Mouse (Mus musculus): ENCODE results near the gene Dhrs1. TPM values are rescaled to one million over a fixed set of nuclear protein-coding genes. Genes with fewer than 3 reads are reported as not detected.
A peak's percentile ranks its signal among the peaks of the same experiment; 100 is the strongest.

Dhrs1 gene
- polyA plus RNA-seq, 1 experiment from 2014 or later: 83.3 TPM

GRCm38 (mm10) chr14:55720666-55721065, 24.8 kb downstream of the Dhrs1 start:
- H3K9me3 ChIP-seq: no peaks in the 10 kb centered on the region
- WGBS: 92% methylated on average over 12 of the region's 12 CpGs
- H3K4me3 ChIP-seq: 0 out of 2 replicates have a peak overlapping the region, but pooled peaks have one; percentile 89
- no peak for ATAC-seq (ENCODE audit: insufficient number of reproducible peaks, low FRiP score, low TSS enrichment, low read depth)
- H3K4me1 ChIP-seq: 0 out of 2 replicates have a peak, but pooled peaks cover 10% of the 10 kb centered on the region
- no peak overlapping the region for H3K27ac ChIP-seq
- no peak overlapping the region for H3K9ac ChIP-seq
- no peak overlapping the region for H3K4me2 ChIP-seq
- no peaks in the 10 kb centered on the region for H3K27me3 ChIP-seq
- peaks cover 32% of the 10 kb centered on the region for H3K36me3 ChIP-seq

GRCm38 (mm10) chr14:55719737-55720136, 25.8 kb downstream of the Dhrs1 start:
- no peak overlapping the region for H3K9ac ChIP-seq
- ATAC-seq (ENCODE audit: insufficient number of reproducible peaks, low FRiP score, low TSS enrichment, low read depth): no peak
- H3K27ac ChIP-seq: no peak overlapping the region
- H3K27me3 ChIP-seq: no peaks in the 10 kb centered on the region
- no peaks in the 10 kb centered on the region for H3K9me3 ChIP-seq
- peaks cover 14% of the 10 kb centered on the region; the same call in 1 of the 2 replicates for H3K4me1 ChIP-seq
- no peak overlapping the region for H3K4me3 ChIP-seq
- WGBS: 85% methylated on average over 6 of the region's 6 CpGs
- peaks cover 32% of the 10 kb centered on the region for H3K36me3 ChIP-seq
- H3K4me2 ChIP-seq: no peak overlapping the region

GRCm38 (mm10) chr14:55716884-55717283, 28.6 kb downstream of the Dhrs1 start:
- no peak overlapping the region for H3K4me3 ChIP-seq
- peaks cover 32% of the 10 kb centered on the region for H3K36me3 ChIP-seq
- no peak for ATAC-seq (ENCODE audit: insufficient number of reproducible peaks, low FRiP score, low TSS enrichment, low read depth)
- H3K9me3 ChIP-seq: no peaks in the 10 kb centered on the region
- H3K27ac ChIP-seq: no peak overlapping the region
- H3K9ac ChIP-seq: no peak overlapping the region
- H3K27me3 ChIP-seq: peaks cover 19% of the 10 kb centered on the region
- H3K4me2 ChIP-seq: no peak overlapping the region
- H3K4me1 ChIP-seq: peaks cover 29% of the 10 kb centered on the region
- WGBS: 70% methylated on average over 8 of the region's 8 CpGs

GRCm38 (mm10) chr14:55716271-55716670, 29.2 kb downstream of the Dhrs1 start:
- no peak for ATAC-seq (ENCODE audit: insufficient number of reproducible peaks, low FRiP score, low TSS enrichment, low read depth)
- no peaks in the 10 kb centered on the region for H3K9me3 ChIP-seq
- H3K27ac ChIP-seq: no peak overlapping the region
- WGBS: 84% methylated on average over 6 of the region's 6 CpGs
- H3K9ac ChIP-seq: no peak overlapping the region
- H3K4me1 ChIP-seq: peaks cover 26% of the 10 kb centered on the region
- H3K4me2 ChIP-seq: no peak overlapping the region
- H3K4me3 ChIP-seq: no peak overlapping the region
- peaks cover 32% of the 10 kb centered on the region for H3K36me3 ChIP-seq
- H3K27me3 ChIP-seq: peaks cover 24% of the 10 kb centered on the region

- no peak overlapping the region for H3K4me2 ChIP-seq
- WGBS: 25% methylated on average over 6 of the region's 6 CpGs
- H3K27me3 ChIP-seq: peaks cover 24% of the 10 kb centered on the region
- no peak for ATAC-seq (ENCODE audit: insufficient number of reproducible peaks, low FRiP score, low TSS enrichment, low read depth)
- H3K9me3 ChIP-seq: no peaks in the 10 kb centered on the region
- no peak overlapping the region for H3K4me3 ChIP-seq
- no peak overlapping the region for H3K9ac ChIP-seq
- H3K36me3 ChIP-seq: peaks cover 31% of the 10 kb centered on the region
- H3K4me1 ChIP-seq: peaks cover 19% of the 10 kb centered on the region
- peak overlapping the region; percentile 40; the same call in 1 of the 2 replicates for H3K27ac ChIP-seq
Measured at GRCm38 (mm10) chr14:55714893-55715292, 30.6 kb downstream of the Dhrs1 start.

- peak within 1 kb of the TSS; percentile 42 for H3K4me2 ChIP-seq
- no peaks in the 10 kb centered on the region for H3K9me3 ChIP-seq
- H3K9ac ChIP-seq: no peak within 1 kb of the TSS
- peak within 1 kb of the TSS; percentile 52 for H3K27ac ChIP-seq
- ATAC-seq (ENCODE audit: insufficient number of reproducible peaks, low FRiP score, low TSS enrichment, low read depth): no peak
- WGBS: 15% methylated on average over 4 of the region's 4 CpGs
- peaks cover 19% of the 10 kb centered on the region for H3K4me1 ChIP-seq
- peak within 1 kb of the TSS; percentile 29 for H3K4me3 ChIP-seq
- H3K27me3 ChIP-seq: peaks cover 24% of the 10 kb centered on the region
- peaks cover 21% of the 10 kb centered on the region for H3K36me3 ChIP-seq
Measured at GRCm38 (mm10) chr14:55713729-55714122, 31.8 kb downstream of the Dhrs1 start, which contains the start of gene Tgm1. Gene Tgm1, minus strand, starts transcription at chr14:55713926.

- no peak for ATAC-seq (ENCODE audit: insufficient number of reproducible peaks, low FRiP score, low TSS enrichment, low read depth)
- Histone ChIP-seq H3K4me1 (peaks cover 19% of the 10 kb centered on the region), H3K9ac (no peak overlapping the region), H3K27ac (peak overlapping the region; percentile 52), H3K4me2 (peak overlapping the region; percentile 42), H3K36me3 (peaks cover 16% of the 10 kb centered on the region), H3K27me3 (peaks cover 24% of the 10 kb centered on the region), H3K9me3 (no peaks in the 10 kb centered on the region), H3K4me3 (peak overlapping the region; percentile 29)
- WGBS: 13% methylated on average over 25 of the region's 25 CpGs
Measured at GRCm38 (mm10) chr14:55713007-55713728, 32.3 kb downstream of the Dhrs1 start.

- Histone ChIP-seq H3K27me3 (peaks cover 24% of the 10 kb centered on the region), H3K4me3 (peak overlapping the region; percentile 3; the same call in 1 of the 2 replicates), H3K9me3 (no peaks in the 10 kb centered on the region), H3K9ac (no peak overlapping the region), H3K4me2 (no peak overlapping the region), H3K27ac (no peak overlapping the region), H3K4me1 (peaks cover 19% of the 10 kb centered on the region), H3K36me3 (peaks cover 4% of the 10 kb centered on the region; the same call in 1 of the 2 replicates)
- 80% methylated on average over 7 of the region's 7 CpGs for WGBS
- ATAC-seq (ENCODE audit: insufficient number of reproducible peaks, low FRiP score, low TSS enrichment, low read depth): no peak
Measured at GRCm38 (mm10) chr14:55711786-55712185, 33.7 kb downstream of the Dhrs1 start.

- H3K9ac ChIP-seq: no peak overlapping the region
- no peak for ATAC-seq (ENCODE audit: insufficient number of reproducible peaks, low FRiP score, low TSS enrichment, low read depth)
- H3K9me3 ChIP-seq: no peaks in the 10 kb centered on the region
- H3K36me3 ChIP-seq: no peaks in the 10 kb centered on the region
- 84% methylated on average over 4 of the region's 4 CpGs for WGBS
- no peak overlapping the region for H3K4me3 ChIP-seq
- H3K4me2 ChIP-seq: no peak overlapping the region
- H3K27me3 ChIP-seq: peaks cover 24% of the 10 kb centered on the region
- peaks cover 14% of the 10 kb centered on the region for H3K4me1 ChIP-seq
- no peak overlapping the region for H3K27ac ChIP-seq
Measured at GRCm38 (mm10) chr14:55709509-55709908, 36.0 kb downstream of the Dhrs1 start.

GRCm38 (mm10) chr14:55707397-55707796, 38.1 kb downstream of the Dhrs1 start:
- H3K4me3 ChIP-seq: no peak overlapping the region
- H3K4me2 ChIP-seq: no peak overlapping the region
- H3K4me1 ChIP-seq: peaks cover 10% of the 10 kb centered on the region
- no peak for ATAC-seq (ENCODE audit: insufficient number of reproducible peaks, low FRiP score, low TSS enrichment, low read depth)
- no peak overlapping the region for H3K27ac ChIP-seq
- peaks cover 11% of the 10 kb centered on the region; the same call in 1 of the 2 replicates for H3K27me3 ChIP-seq
- 89% methylated on average over 5 of the region's 5 CpGs for WGBS
- H3K36me3 ChIP-seq: no peaks in the 10 kb centered on the region
- H3K9me3 ChIP-seq: no peaks in the 10 kb centered on the region
- no peak overlapping the region for H3K9ac ChIP-seq

- Histone ChIP-seq H3K4me2 (no peak overlapping the region), H3K36me3 (no peaks in the 10 kb centered on the region), H3K9me3 (no peaks in the 10 kb centered on the region), H3K27ac (no peak overlapping the region), H3K9ac (no peak overlapping the region), H3K4me1 (peaks cover 10% of the 10 kb centered on the region), H3K27me3 (no peaks in the 10 kb centered on the region), H3K4me3 (no peak overlapping the region)
- 86% methylated on average over 8 of the region's 8 CpGs for WGBS
- ATAC-seq (ENCODE audit: insufficient number of reproducible peaks, low FRiP score, low TSS enrichment, low read depth): no peak
Measured at GRCm38 (mm10) chr14:55706051-55706600, 39.4 kb downstream of the Dhrs1 start.

- Histone ChIP-seq H3K36me3 (no peaks in the 10 kb centered on the region), H3K9me3 (no peaks in the 10 kb centered on the region), H3K9ac (no peak overlapping the region), H3K27ac (no peak overlapping the region), H3K4me3 (no peak overlapping the region), H3K4me1 (peaks cover 10% of the 10 kb centered on the region), H3K4me2 (no peak overlapping the region), H3K27me3 (no peaks in the 10 kb centered on the region)
- no peak for ATAC-seq (ENCODE audit: insufficient number of reproducible peaks, low FRiP score, low TSS enrichment, low read depth)
- 56% methylated on average over 6 of the region's 6 CpGs for WGBS
Measured at GRCm38 (mm10) chr14:55702761-55703160, 42.7 kb downstream of the Dhrs1 start.

Data from limb, embryonic 15.5 days (tissue).